Mouse (Mus musculus) neutrophil, adult 65 days (primary cell): ENCODE data around the gene Reps2. TPM values are rescaled to one million over a fixed set of nuclear protein-coding genes. Genes with fewer than 3 reads are reported as not detected.

Experiments used
- total RNA-seq: library from RNA; stranded (reverse); gene quantifications from 2 replicates; pipeline ENCODE4 v1.2.4, GENCODE M21; 2023

Gene Reps2
- 0.54 and 1.2 TPM in 2 replicates for total RNA-seq

GRCm38 (mm10) chrX:162643091-162643788, at the start of gene Reps2:
TSS of gene Reps2 (minus strand) at chrX:162643649.

Other genes with a start within 250 kb of the Reps2 start
- gene Rbbp7, start 116.8 kb upstream of the Reps2 start, total RNA-seq: 46.3 and 57.4 TPM in 2 replicates
- 8.6 and 8.7 TPM in 2 replicates for gene Txlng, start 185.8 kb upstream of the Reps2 start, total RNA-seq
- gene Syap1, start 244.8 kb upstream of the Reps2 start, total RNA-seq: 43.0 and 53.7 TPM in 2 replicates